Mouse (Mus musculus): ENCODE results near the gene Gbp5. TPM values are rescaled to one million over a fixed set of nuclear protein-coding genes. Genes with fewer than 3 reads are reported as not detected.

Gene Gbp5
- polyA plus RNA-seq (2015; fragmentation: Nextera tagmentation; extraction: Ambion mirVana) = not detected in 2 replicates

DNA sequence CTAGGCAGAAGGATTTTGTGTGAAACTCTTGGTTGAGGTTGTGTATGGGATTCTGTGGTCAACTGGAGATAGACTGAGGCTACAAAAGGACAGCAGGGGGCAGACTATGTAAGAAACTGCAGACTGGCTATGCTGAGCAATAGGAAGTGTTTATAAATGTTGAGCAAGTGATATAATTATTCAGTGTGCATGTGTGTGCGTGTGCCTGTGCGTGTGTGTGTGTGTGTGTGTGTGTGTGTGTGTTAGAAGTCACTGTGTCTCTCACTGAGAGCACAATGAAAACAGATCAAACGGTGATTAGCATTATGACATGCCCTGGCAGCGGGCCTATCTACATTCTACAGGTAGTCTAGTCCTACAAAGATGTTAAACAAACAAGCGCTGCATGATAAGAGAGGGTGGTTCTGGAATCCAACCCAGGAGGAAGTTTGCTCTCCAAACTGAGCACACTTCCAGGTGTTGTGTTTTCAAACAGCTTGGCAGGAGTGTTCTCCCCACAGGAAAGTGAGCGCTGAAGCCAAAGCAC lies at the start of gene Gbp5:
Gene Gbp5, plus strand, starts transcription at position 443 of the 526 bp plus-strand sequence.
- Histone ChIP-seq H3K4me1 (replicated peaks; ENCODE audit: control insufficient read depth, insufficient read depth, low read length) (peaks cover under 1% of the 10 kb centered on the region; the same call in 1 of the 2 replicates), H3K9ac (replicated peaks; ENCODE audit: low read depth, low read length) (no peak within 1 kb of the TSS), H3K4me3 (replicated peaks; ENCODE audit: low read length) (no peak within 1 kb of the TSS), H3K9me3 (ENCODE audit: control insufficient read depth, low read length) (no peaks in the 10 kb centered on the region), H3K27me3 (replicated peaks; ENCODE audit: control insufficient read depth, insufficient read depth, low read length) (no peaks in the 10 kb centered on the region), H3K4me2 (ENCODE audit: low read length) (no peak within 1 kb of the TSS), H3K27ac (ENCODE audit: low read length) (no peak within 1 kb of the TSS), H3K36me3 (ENCODE audit: control insufficient read depth, insufficient read depth) (no peaks in the 10 kb centered on the region)
- 75% methylated on average over 6 of the region's 6 CpGs for WGBS
- ATAC-seq = peak; percentile 50; the same call in 1 of the 2 replicates

- H3K4me1 ChIP-seq (replicated peaks; ENCODE audit: control insufficient read depth, insufficient read depth, low read length) = no peaks in the 10 kb centered on the region
- H3K27ac ChIP-seq (ENCODE audit: low read length) = no peak overlapping the region
- no peaks in the 10 kb centered on the region for H3K36me3 ChIP-seq (ENCODE audit: control insufficient read depth, insufficient read depth)
- no peak overlapping the region for H3K4me2 ChIP-seq (ENCODE audit: low read length)
- H3K4me3 ChIP-seq (replicated peaks; ENCODE audit: low read length) = no peak overlapping the region
- no peaks in the 10 kb centered on the region for H3K27me3 ChIP-seq (replicated peaks; ENCODE audit: control insufficient read depth, insufficient read depth, low read length)
- 71% methylated on average over 7 of the region's 7 CpGs for WGBS
- H3K9me3 ChIP-seq (ENCODE audit: control insufficient read depth, low read length) = no peaks in the 10 kb centered on the region
- H3K9ac ChIP-seq (replicated peaks; ENCODE audit: low read depth, low read length) = no peak overlapping the region
- no peak for ATAC-seq
These were observed 39.6 kb upstream of the Gbp5 start for GRCm38 (mm10) chr3:142454198-142454597.

DNA sequence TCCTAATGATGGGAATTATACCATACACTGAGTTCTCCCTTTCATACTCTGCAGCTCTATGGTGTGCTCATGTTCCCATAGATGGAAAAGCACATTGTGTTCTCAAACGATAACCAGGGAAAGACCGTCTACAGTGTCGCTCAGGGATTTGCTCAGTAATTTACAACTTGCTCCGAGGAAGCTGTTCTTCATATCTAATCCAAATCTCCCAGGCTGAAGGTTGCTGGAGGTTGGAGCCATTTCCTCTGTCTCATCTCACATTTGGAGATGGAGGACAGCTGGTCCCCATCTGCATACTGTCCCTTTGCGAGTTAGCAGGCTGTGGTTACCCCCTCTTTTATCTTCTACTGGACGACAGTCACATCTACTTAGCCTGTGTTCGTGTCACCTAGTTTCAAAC lies 34.5 kb upstream of the Gbp5 start:
- H3K27me3 ChIP-seq (replicated peaks; ENCODE audit: control insufficient read depth, insufficient read depth, low read length) = no peaks in the 10 kb centered on the region
- no peaks in the 10 kb centered on the region for H3K36me3 ChIP-seq (ENCODE audit: control insufficient read depth, insufficient read depth)
- ATAC-seq = no peak
- no peak overlapping the region for H3K9ac ChIP-seq (replicated peaks; ENCODE audit: low read depth, low read length)
- no peak overlapping the region for H3K27ac ChIP-seq (ENCODE audit: low read length)
- H3K9me3 ChIP-seq (ENCODE audit: control insufficient read depth, low read length) = no peaks in the 10 kb centered on the region
- H3K4me3 ChIP-seq (replicated peaks; ENCODE audit: low read length) = no peak overlapping the region
- WGBS = 93% methylated on average over 7 of the region's 7 CpGs
- no peaks in the 10 kb centered on the region for H3K4me1 ChIP-seq (replicated peaks; ENCODE audit: control insufficient read depth, insufficient read depth, low read length)
- no peak overlapping the region for H3K4me2 ChIP-seq (ENCODE audit: low read length)

DNA sequence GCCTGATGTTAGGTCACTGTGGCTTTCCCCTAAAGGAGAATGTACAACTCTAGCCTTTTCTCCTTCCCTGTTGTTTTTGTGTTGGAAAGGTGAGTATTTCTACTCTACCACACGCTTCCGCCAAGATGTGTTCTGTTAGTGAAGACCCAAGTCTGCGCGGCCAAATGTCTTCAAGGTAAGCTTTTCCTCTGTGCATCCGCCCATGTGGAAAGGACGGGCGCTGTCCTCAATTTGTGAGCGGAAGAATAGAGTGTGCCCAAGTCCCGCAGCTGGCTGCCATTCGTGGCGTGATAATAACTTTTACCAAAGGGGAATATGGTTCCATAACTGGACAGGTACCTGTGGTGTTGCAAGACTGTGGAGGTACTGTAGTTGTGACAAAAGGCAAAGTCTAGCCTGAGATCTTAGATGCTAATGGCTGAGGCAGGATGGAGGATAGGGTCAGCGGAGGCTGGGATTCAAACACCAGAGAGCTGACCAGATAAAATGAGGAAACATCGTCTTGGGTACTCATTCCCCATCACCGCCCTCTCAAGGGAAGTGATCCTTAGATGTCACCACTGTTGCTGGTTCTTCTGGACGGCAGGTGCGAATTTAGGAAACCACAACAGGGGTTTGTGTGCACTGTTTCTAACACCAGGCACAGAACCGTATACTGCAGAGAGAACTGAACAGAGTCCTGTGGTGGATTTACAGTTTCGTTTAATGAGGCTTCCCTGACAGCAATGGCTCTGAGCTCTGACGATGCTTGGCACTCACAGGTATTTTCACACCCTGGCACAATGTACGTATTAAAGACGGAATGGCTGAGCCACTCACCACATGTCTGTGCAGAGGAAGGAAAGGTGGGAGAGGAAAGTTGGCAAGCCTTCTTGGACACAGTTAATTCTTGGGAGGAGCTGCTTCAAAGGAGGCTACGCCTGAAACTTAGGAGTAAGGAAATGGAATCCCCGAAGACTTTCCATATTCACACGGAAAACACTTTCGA lies 30.7 kb upstream of the Gbp5 start:
- Histone ChIP-seq H3K4me1 (replicated peaks; ENCODE audit: control insufficient read depth, insufficient read depth, low read length) (no peaks in the 10 kb centered on the region), H3K4me3 (replicated peaks; ENCODE audit: low read length) (no peak overlapping the region), H3K27me3 (replicated peaks; ENCODE audit: control insufficient read depth, insufficient read depth, low read length) (no peaks in the 10 kb centered on the region), H3K9ac (replicated peaks; ENCODE audit: low read depth, low read length) (no peak overlapping the region), H3K9me3 (ENCODE audit: control insufficient read depth, low read length) (no peaks in the 10 kb centered on the region), H3K36me3 (ENCODE audit: control insufficient read depth, insufficient read depth) (no peaks in the 10 kb centered on the region), H3K27ac (ENCODE audit: low read length) (no peak overlapping the region), H3K4me2 (ENCODE audit: low read length) (no peak overlapping the region)
- ATAC-seq = peak; percentile 50; the same call in 1 of the 2 replicates
- 85% methylated on average over 25 of the region's 25 CpGs for WGBS

DNA sequence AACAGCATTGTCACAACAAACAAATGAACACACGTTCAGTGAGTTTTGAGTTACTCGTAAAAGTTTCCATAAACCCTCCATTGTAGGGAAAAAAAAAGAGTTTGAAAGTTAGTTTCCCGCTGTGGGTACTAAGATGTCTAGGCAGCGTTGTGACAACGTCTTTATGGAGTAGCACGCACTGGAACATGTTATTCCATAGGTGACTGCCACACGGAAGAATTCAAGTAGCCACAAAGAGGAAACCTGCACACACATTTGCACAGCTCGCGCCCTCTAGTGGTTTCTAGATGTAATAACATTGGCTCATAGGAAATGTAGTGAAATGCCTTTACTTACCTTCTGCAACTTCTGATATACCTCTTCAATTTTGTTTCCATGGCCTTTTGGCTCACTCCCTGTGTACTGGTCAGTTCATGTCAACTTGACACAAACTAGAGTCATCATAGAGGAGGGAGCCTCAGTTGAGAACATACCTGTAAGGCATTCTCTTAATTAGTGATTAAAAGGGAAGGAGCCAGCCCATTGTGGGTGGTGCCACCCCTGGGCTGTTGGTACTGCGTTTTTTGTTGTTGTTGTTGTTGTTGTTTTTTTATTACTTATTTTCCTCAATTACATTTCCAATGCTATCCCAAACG lies 19.3 kb upstream of the Gbp5 start:
- Histone ChIP-seq H3K27ac (ENCODE audit: low read length) (no peak overlapping the region), H3K4me3 (replicated peaks; ENCODE audit: low read length) (no peak overlapping the region), H3K36me3 (ENCODE audit: control insufficient read depth, insufficient read depth) (no peaks in the 10 kb centered on the region), H3K27me3 (replicated peaks; ENCODE audit: control insufficient read depth, insufficient read depth, low read length) (no peaks in the 10 kb centered on the region), H3K4me2 (ENCODE audit: low read length) (0 out of 2 replicates have a peak overlapping the region, but pooled peaks have one; percentile 18), H3K4me1 (replicated peaks; ENCODE audit: control insufficient read depth, insufficient read depth, low read length) (no peaks in the 10 kb centered on the region), H3K9me3 (ENCODE audit: control insufficient read depth, low read length) (no peaks in the 10 kb centered on the region), H3K9ac (replicated peaks; ENCODE audit: low read depth, low read length) (no peak overlapping the region)
- ATAC-seq = no peak
- 20% methylated on average over 10 of the region's 11 CpGs for WGBS

DNA sequence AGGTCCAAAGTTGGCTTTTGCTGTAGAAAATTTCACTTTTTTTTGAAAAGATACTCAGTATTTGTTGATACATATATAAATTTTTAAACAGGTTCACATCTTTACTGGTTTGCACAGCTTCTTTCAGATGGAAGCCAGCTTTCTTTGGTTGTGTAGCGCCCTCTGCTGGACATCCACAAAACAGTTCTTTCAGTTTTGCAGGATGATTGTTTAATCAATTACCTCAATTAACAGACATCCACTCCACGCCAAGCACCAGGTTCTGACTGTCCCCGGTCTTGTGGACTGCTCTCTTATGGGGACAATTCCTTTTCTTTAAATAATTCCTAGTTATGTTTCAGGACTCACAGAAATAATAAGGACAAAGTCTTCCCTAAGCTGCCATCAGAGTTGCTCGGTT lies 17.9 kb upstream of the Gbp5 start:
- Histone ChIP-seq H3K27me3 (replicated peaks; ENCODE audit: control insufficient read depth, insufficient read depth, low read length) (no peaks in the 10 kb centered on the region), H3K9me3 (ENCODE audit: control insufficient read depth, low read length) (no peaks in the 10 kb centered on the region), H3K4me2 (ENCODE audit: low read length) (no peak overlapping the region), H3K4me1 (replicated peaks; ENCODE audit: control insufficient read depth, insufficient read depth, low read length) (no peaks in the 10 kb centered on the region), H3K4me3 (replicated peaks; ENCODE audit: low read length) (no peak overlapping the region), H3K9ac (replicated peaks; ENCODE audit: low read depth, low read length) (no peak overlapping the region), H3K36me3 (ENCODE audit: control insufficient read depth, insufficient read depth) (no peaks in the 10 kb centered on the region), H3K27ac (ENCODE audit: low read length) (no peak overlapping the region)
- no peak for ATAC-seq
- 21% methylated on average over 4 of the region's 4 CpGs for WGBS

DNA sequence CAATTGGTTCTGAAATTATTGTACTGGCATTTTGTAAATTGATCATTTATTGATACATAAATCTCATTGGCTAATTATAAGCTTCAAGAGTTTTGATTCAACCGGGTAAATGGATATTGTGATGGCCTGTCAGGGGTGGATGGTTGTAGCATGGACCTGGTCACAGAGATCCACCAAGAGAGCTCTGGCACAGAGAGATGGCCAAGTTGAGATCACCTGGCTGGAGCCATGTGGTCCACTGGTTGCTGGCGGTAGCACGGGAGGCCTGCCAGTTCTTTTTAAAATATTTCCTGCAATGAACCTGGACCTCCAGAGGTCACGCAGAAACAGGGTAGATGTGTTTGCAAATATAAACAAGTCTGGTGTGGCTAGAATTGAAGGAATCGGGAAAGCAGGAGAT lies 15.9 kb upstream of the Gbp5 start:
- Histone ChIP-seq H3K27ac (ENCODE audit: low read length) (no peak overlapping the region), H3K4me1 (replicated peaks; ENCODE audit: control insufficient read depth, insufficient read depth, low read length) (no peaks in the 10 kb centered on the region), H3K27me3 (replicated peaks; ENCODE audit: control insufficient read depth, insufficient read depth, low read length) (no peaks in the 10 kb centered on the region), H3K9ac (replicated peaks; ENCODE audit: low read depth, low read length) (no peak overlapping the region), H3K9me3 (ENCODE audit: control insufficient read depth, low read length) (no peaks in the 10 kb centered on the region), H3K4me3 (replicated peaks; ENCODE audit: low read length) (no peak overlapping the region), H3K4me2 (ENCODE audit: low read length) (no peak overlapping the region), H3K36me3 (ENCODE audit: control insufficient read depth, insufficient read depth) (no peaks in the 10 kb centered on the region)
- 93% methylated on average over 5 of the region's 5 CpGs for WGBS
- ATAC-seq = no peak

DNA sequence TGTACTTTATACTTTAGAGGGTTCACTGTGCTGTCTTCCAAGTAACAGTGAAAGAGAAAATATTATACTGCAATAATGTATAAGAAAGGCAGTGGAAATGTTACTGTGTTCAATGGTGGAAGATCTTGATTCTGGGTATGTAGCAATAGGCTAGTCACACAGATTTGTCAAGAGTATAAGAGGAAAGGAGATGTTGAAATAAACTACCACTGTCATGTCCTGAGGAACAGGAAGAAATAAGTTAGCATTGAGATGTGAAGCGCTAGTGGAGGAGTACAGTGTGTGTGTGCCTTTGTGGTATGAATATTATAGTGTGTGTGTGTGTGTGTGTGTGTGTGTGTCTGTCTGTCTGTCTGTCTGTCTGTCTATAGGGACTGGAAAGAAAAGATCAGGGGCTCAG lies 15.4 kb upstream of the Gbp5 start:
- no peak for ATAC-seq
- no peaks in the 10 kb centered on the region for H3K4me1 ChIP-seq (replicated peaks; ENCODE audit: control insufficient read depth, insufficient read depth, low read length)
- H3K27ac ChIP-seq (ENCODE audit: low read length) = no peak overlapping the region
- H3K4me2 ChIP-seq (ENCODE audit: low read length) = no peak overlapping the region
- H3K27me3 ChIP-seq (replicated peaks; ENCODE audit: control insufficient read depth, insufficient read depth, low read length) = no peaks in the 10 kb centered on the region
- WGBS = 94% methylated on average over 1 of the region's 1 CpGs
- H3K9ac ChIP-seq (replicated peaks; ENCODE audit: low read depth, low read length) = no peak overlapping the region
- no peaks in the 10 kb centered on the region for H3K36me3 ChIP-seq (ENCODE audit: control insufficient read depth, insufficient read depth)
- no peaks in the 10 kb centered on the region for H3K9me3 ChIP-seq (ENCODE audit: control insufficient read depth, low read length)
- H3K4me3 ChIP-seq (replicated peaks; ENCODE audit: low read length) = no peak overlapping the region

- no peak overlapping the region for H3K9ac ChIP-seq (replicated peaks; ENCODE audit: low read depth, low read length)
- no peaks in the 10 kb centered on the region for H3K36me3 ChIP-seq (ENCODE audit: control insufficient read depth, insufficient read depth)
- no peak overlapping the region for H3K4me3 ChIP-seq (replicated peaks; ENCODE audit: low read length)
- no peaks in the 10 kb centered on the region for H3K4me1 ChIP-seq (replicated peaks; ENCODE audit: control insufficient read depth, insufficient read depth, low read length)
- no peak overlapping the region for H3K27ac ChIP-seq (ENCODE audit: low read length)
- H3K9me3 ChIP-seq (ENCODE audit: control insufficient read depth, low read length) = no peaks in the 10 kb centered on the region
- 78% methylated on average over 1 of the region's 1 CpGs for WGBS
- ATAC-seq = peak; percentile 71
- H3K27me3 ChIP-seq (replicated peaks; ENCODE audit: control insufficient read depth, insufficient read depth, low read length) = no peaks in the 10 kb centered on the region
- H3K4me2 ChIP-seq (ENCODE audit: low read length) = no peak overlapping the region
These were observed 3.3 kb upstream of the Gbp5 start for GRCm38 (mm10) chr3:142490465-142490864.

Measured in forebrain, embryonic 16.5 days (tissue).